Mouse (Mus musculus): ENCODE measurements around the gene Znrf2. TPM values are rescaled to one million over a fixed set of nuclear protein-coding genes. Genes with fewer than 3 reads are reported as not detected.

Gene Znrf2
- polyA plus RNA-seq, 1 experiment from 2014 or later: 5.3 TPM

- ATAC-seq: no peak
- Histone ChIP-seq H3K27me3 (replicated peaks; ENCODE audit: control insufficient read depth, insufficient read depth, low read length) (no peaks in the 10 kb centered on the region), H3K4me1 (ENCODE audit: control insufficient read depth, insufficient read depth, low read depth, low read length) (no peaks in the 10 kb centered on the region), H3K9ac (ENCODE audit: low read depth, low read length) (no peak overlapping the region), H3K4me2 (ENCODE audit: low read length) (no peak overlapping the region), H3K27ac (ENCODE audit: low read depth, low read length) (no peak overlapping the region), H3K4me3 (ENCODE audit: low read length) (no peak overlapping the region), H3K9me3 (ENCODE audit: control insufficient read depth, low read length) (no peaks in the 10 kb centered on the region), H3K36me3 (ENCODE audit: control insufficient read depth, insufficient read depth, low read length) (no peaks in the 10 kb centered on the region)
- 91% methylated on average over 3 of the region's 3 CpGs for WGBS
Measured at GRCm38 (mm10) chr6:54877651-54878050, 60.9 kb downstream of the Znrf2 start.

- no peak for ATAC-seq
- Histone ChIP-seq H3K27me3 (replicated peaks; ENCODE audit: control insufficient read depth, insufficient read depth, low read length) (no peaks in the 10 kb centered on the region), H3K9ac (ENCODE audit: low read depth, low read length) (no peak overlapping the region), H3K36me3 (ENCODE audit: control insufficient read depth, insufficient read depth, low read length) (no peaks in the 10 kb centered on the region), H3K4me2 (ENCODE audit: low read length) (no peak overlapping the region), H3K27ac (ENCODE audit: low read depth, low read length) (no peak overlapping the region), H3K4me1 (ENCODE audit: control insufficient read depth, insufficient read depth, low read depth, low read length) (no peaks in the 10 kb centered on the region), H3K4me3 (ENCODE audit: low read length) (no peak overlapping the region), H3K9me3 (ENCODE audit: control insufficient read depth, low read length) (no peaks in the 10 kb centered on the region)
Measured at GRCm38 (mm10) chr6:54878546-54878945, 61.8 kb downstream of the Znrf2 start.

DNA sequence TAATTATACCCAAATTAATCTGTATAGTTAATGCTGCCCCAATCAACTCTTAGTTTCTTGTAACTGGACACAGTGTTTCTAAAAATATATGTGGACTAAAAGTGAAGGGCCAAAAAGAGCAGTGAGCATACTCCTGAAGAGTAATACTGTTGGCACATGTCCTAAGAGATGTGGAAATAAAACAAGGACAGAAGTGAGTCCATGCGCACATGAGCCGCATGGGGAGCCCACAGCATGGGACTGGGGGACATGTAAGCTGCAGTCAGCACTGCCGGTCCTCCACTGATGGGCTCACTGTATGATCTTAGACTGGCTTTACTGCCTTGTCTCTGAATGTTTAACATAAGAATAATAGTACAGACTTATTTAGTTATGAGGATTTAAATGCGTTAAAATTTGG is 63.4 kb downstream of the Znrf2 start:
- Histone ChIP-seq H3K9ac (ENCODE audit: low read depth, low read length) (no peak overlapping the region), H3K4me3 (ENCODE audit: low read length) (no peak overlapping the region), H3K4me2 (ENCODE audit: low read length) (no peak overlapping the region), H3K9me3 (ENCODE audit: control insufficient read depth, low read length) (no peaks in the 10 kb centered on the region), H3K4me1 (ENCODE audit: control insufficient read depth, insufficient read depth, low read depth, low read length) (no peaks in the 10 kb centered on the region), H3K36me3 (ENCODE audit: control insufficient read depth, insufficient read depth, low read length) (no peaks in the 10 kb centered on the region), H3K27me3 (replicated peaks; ENCODE audit: control insufficient read depth, insufficient read depth, low read length) (no peaks in the 10 kb centered on the region), H3K27ac (ENCODE audit: low read depth, low read length) (no peak overlapping the region)
- no peak for ATAC-seq
- WGBS: 91% methylated on average over 4 of the region's 4 CpGs

- Histone ChIP-seq H3K36me3 (ENCODE audit: control insufficient read depth, insufficient read depth, low read length) (no peaks in the 10 kb centered on the region), H3K27ac (ENCODE audit: low read depth, low read length) (no peak overlapping the region), H3K4me3 (ENCODE audit: low read length) (no peak overlapping the region), H3K27me3 (replicated peaks; ENCODE audit: control insufficient read depth, insufficient read depth, low read length) (no peaks in the 10 kb centered on the region), H3K9ac (ENCODE audit: low read depth, low read length) (no peak overlapping the region), H3K4me2 (ENCODE audit: low read length) (no peak overlapping the region), H3K9me3 (ENCODE audit: control insufficient read depth, low read length) (no peaks in the 10 kb centered on the region), H3K4me1 (ENCODE audit: control insufficient read depth, insufficient read depth, low read depth, low read length) (no peaks in the 10 kb centered on the region)
- no peak for ATAC-seq
- 86% methylated on average over 2 of the region's 2 CpGs for WGBS
Measured at GRCm38 (mm10) chr6:54883424-54883823, 66.7 kb downstream of the Znrf2 start.

- Histone ChIP-seq H3K9me3 (ENCODE audit: control insufficient read depth, low read length) (no peaks in the 10 kb centered on the region), H3K4me2 (ENCODE audit: low read length) (no peak overlapping the region), H3K9ac (ENCODE audit: low read depth, low read length) (no peak overlapping the region), H3K4me3 (ENCODE audit: low read length) (no peak overlapping the region), H3K27me3 (replicated peaks; ENCODE audit: control insufficient read depth, insufficient read depth, low read length) (no peaks in the 10 kb centered on the region), H3K4me1 (ENCODE audit: control insufficient read depth, insufficient read depth, low read depth, low read length) (no peaks in the 10 kb centered on the region), H3K27ac (ENCODE audit: low read depth, low read length) (no peak overlapping the region), H3K36me3 (ENCODE audit: control insufficient read depth, insufficient read depth, low read length) (no peaks in the 10 kb centered on the region)
- whole genome bisulfite sequencing: 61% methylated on average over 7 of the region's 7 CpGs
- no peak for ATAC-seq
Measured at GRCm38 (mm10) chr6:54886195-54886594, 69.5 kb downstream of the Znrf2 start.

- Histone ChIP-seq H3K4me2 (ENCODE audit: low read length) (no peak overlapping the region), H3K9me3 (ENCODE audit: control insufficient read depth, low read length) (no peaks in the 10 kb centered on the region), H3K27me3 (replicated peaks; ENCODE audit: control insufficient read depth, insufficient read depth, low read length) (no peaks in the 10 kb centered on the region), H3K36me3 (ENCODE audit: control insufficient read depth, insufficient read depth, low read length) (no peaks in the 10 kb centered on the region), H3K4me3 (ENCODE audit: low read length) (no peak overlapping the region), H3K9ac (ENCODE audit: low read depth, low read length) (no peak overlapping the region), H3K4me1 (ENCODE audit: control insufficient read depth, insufficient read depth, low read depth, low read length) (no peaks in the 10 kb centered on the region), H3K27ac (ENCODE audit: low read depth, low read length) (no peak overlapping the region)
- no peak for ATAC-seq
- 53% methylated on average over 9 of the region's 9 CpGs for WGBS
Measured at GRCm38 (mm10) chr6:54890221-54890620, 73.5 kb downstream of the Znrf2 start.

- no peaks in the 10 kb centered on the region for H3K36me3 ChIP-seq (ENCODE audit: control insufficient read depth, insufficient read depth, low read length)
Measured at GRCm38 (mm10) chr6:54891384-54891783, 74.7 kb downstream of the Znrf2 start.

GRCm38 (mm10) chr6:54900256-54900655 is 83.5 kb downstream of the Znrf2 start:
- no peak overlapping the region for H3K9ac ChIP-seq (ENCODE audit: low read depth, low read length)
- H3K9me3 ChIP-seq (ENCODE audit: control insufficient read depth, low read length): no peaks in the 10 kb centered on the region
- no peaks in the 10 kb centered on the region for H3K36me3 ChIP-seq (ENCODE audit: control insufficient read depth, insufficient read depth, low read length)
- H3K27ac ChIP-seq (ENCODE audit: low read depth, low read length): no peak overlapping the region
- no peaks in the 10 kb centered on the region for H3K4me1 ChIP-seq (ENCODE audit: control insufficient read depth, insufficient read depth, low read depth, low read length)
- no peak for ATAC-seq
- H3K4me3 ChIP-seq (ENCODE audit: low read length): no peak overlapping the region
- H3K27me3 ChIP-seq (replicated peaks; ENCODE audit: control insufficient read depth, insufficient read depth, low read length): no peaks in the 10 kb centered on the region
- WGBS: 88% methylated on average over 2 of the region's 2 CpGs
- H3K4me2 ChIP-seq (ENCODE audit: low read length): no peak overlapping the region

More at GRCm38 (mm10) chr6:54891384-54891783, 74.7 kb downstream of the Znrf2 start:
- 91% methylated on average over 3 of the region's 3 CpGs for WGBS
- Histone ChIP-seq H3K27ac (ENCODE audit: low read depth, low read length) (no peak overlapping the region), H3K4me2 (ENCODE audit: low read length) (no peak overlapping the region), H3K27me3 (replicated peaks; ENCODE audit: control insufficient read depth, insufficient read depth, low read length) (no peaks in the 10 kb centered on the region), H3K4me1 (ENCODE audit: control insufficient read depth, insufficient read depth, low read depth, low read length) (no peaks in the 10 kb centered on the region), H3K9me3 (ENCODE audit: control insufficient read depth, low read length) (no peaks in the 10 kb centered on the region), H3K4me3 (ENCODE audit: low read length) (no peak overlapping the region), H3K9ac (ENCODE audit: low read depth, low read length) (no peak overlapping the region)
- no peak for ATAC-seq

DNA sequence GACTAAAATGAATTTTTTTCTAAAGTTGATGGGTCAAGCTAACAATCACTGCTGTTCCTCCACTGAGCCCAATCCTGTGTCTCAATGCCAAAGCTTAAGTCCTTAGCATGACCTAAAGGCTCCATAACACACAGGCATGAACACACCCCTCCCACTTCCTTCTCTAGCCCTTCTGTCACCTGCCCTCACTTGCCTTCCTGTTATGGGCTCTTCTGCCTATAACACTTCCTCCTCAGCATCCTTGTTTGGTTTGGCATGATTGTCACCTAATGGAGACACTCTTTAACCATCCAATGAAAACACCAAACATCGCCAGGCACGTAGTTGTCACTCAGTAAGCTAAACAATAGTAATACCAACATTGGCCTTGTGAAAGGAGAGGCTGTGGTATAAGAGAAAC is 85.8 kb downstream of the Znrf2 start:
- H3K36me3 ChIP-seq (ENCODE audit: control insufficient read depth, insufficient read depth, low read length): no peaks in the 10 kb centered on the region
- H3K4me3 ChIP-seq (ENCODE audit: low read length): no peak overlapping the region
- WGBS: 85% methylated on average over 2 of the region's 2 CpGs
- H3K9me3 ChIP-seq (ENCODE audit: control insufficient read depth, low read length): no peaks in the 10 kb centered on the region
- H3K4me2 ChIP-seq (ENCODE audit: low read length): no peak overlapping the region
- no peaks in the 10 kb centered on the region for H3K27me3 ChIP-seq (replicated peaks; ENCODE audit: control insufficient read depth, insufficient read depth, low read length)
- H3K27ac ChIP-seq (ENCODE audit: low read depth, low read length): no peak overlapping the region
- no peak overlapping the region for H3K9ac ChIP-seq (ENCODE audit: low read depth, low read length)
- ATAC-seq: no peak
- H3K4me1 ChIP-seq (ENCODE audit: control insufficient read depth, insufficient read depth, low read depth, low read length): no peaks in the 10 kb centered on the region

All from hindbrain, embryonic 16.5 days (tissue).